Mouse (Mus musculus) heart, adult 2 months (tissue): ENCODE data around the gene Ksr2.

Experiments
- CTCF ChIP-seq: fragments of 200-600 bp; IDR thresholded peaks from 2 replicates; pipeline ENCODE4 v1.8.1; 2022; ENCODE audit warnings: antibody characterized with exemption, mild to moderate bottlenecking, moderate library complexity
- POLR2A ChIP-seq: fragments of 200-500 bp; IDR thresholded peaks from 2 replicates; pipeline ENCODE4 v1.6.1; 2011; ENCODE audit warnings: mild to moderate bottlenecking, low read depth, low read length, control low read depth; ENCODE audit not compliant: insufficient read depth

- TF ChIP-seq CTCF: no peak
- TF ChIP-seq POLR2A: no peak
Observed at GRCm38 (mm10) chr5:117376331-117376761, 37.5 kb upstream of the Ksr2 start.
